Mouse (Mus musculus) CD8-positive naive resting alpha-beta T cell, adult 57 days (primary cell): ENCODE data around the gene Serpina1e. TPM values are rescaled to one million over a fixed set of nuclear protein-coding genes. Genes with fewer than 3 reads are reported as not detected.

Source experiments
- total RNA-seq: library from RNA; stranded (reverse); gene quantifications from one replicate; pipeline ENCODE4 v1.2.4, GENCODE M21; 2023

Gene Serpina1e
- not detected for total RNA-seq

DNA sequence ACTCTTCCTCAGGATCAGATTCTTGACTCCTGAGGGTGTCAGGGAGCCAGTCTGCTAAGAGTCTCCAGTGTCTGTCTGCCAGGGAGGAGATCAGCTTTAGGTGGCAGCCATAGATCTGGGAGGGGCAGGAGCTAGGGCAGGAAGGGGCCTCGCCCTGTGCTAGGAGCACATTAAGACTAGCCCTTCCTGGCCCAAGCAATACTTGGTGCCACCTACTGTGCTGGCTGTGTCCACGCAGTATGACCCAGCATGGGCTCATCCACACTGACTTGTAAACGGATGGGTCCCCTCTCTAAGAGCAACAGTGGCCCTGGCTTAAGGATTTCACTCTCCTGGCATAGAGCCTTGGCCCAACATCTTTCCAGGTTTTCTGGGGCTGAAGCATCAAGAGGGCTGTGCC is at the start of gene Serpina1e:
Gene Serpina1e, minus strand, starts transcription at position 178 of the 400 bp plus-strand sequence.

DNA sequence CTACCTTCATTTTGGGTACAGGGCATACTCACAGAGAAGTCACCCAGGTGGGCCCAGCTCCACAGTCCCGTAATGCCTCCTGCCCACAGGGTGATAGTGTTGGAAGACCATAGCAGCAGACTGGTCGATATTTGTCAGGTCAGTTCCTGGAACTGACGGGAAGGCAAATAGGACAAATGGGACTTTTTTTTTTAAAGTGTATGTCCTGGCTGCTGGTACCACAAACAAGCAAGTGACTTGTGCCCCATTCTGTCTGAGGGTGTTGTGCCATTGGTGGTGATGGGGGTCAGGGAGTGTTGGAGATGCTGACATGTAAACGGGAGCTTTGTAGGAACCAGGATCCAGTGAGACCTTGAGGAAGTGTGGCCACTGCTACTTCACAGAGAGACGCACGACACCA is 31.1 kb upstream of the Serpina1e start, which contains the start of gene Serpina11:
Gene Serpina11, minus strand, starts transcription at position 101 of the 400 bp plus-strand sequence.

GRCm38 (mm10) chr12:103904837-103905340 is 53.9 kb downstream of the Serpina1e start, which contains the start of gene Serpina1c:
TSS of gene Serpina1c (minus strand) at chr12:103904887.

Other genes with a start within 250 kb of the Serpina1e start
- gene Serpina1d, start 185.4 kb downstream of the Serpina1e start, total RNA-seq = not detected
- gene Serpina1b, start 128.6 kb downstream of the Serpina1e start, total RNA-seq = not detected
- gene Serpina1a, start 95.4 kb downstream of the Serpina1e start, total RNA-seq = not detected
- gene Serpina1c, start 54.1 kb downstream of the Serpina1e start, total RNA-seq = not detected
- not detected for gene Serpina11, start 31.0 kb upstream of the Serpina1e start, total RNA-seq
- not detected for gene Serpina9, start 54.8 kb upstream of the Serpina1e start, total RNA-seq
- gene Serpina12, start 85.5 kb upstream of the Serpina1e start, total RNA-seq = not detected
- gene Serpina5, start 142.1 kb upstream of the Serpina1e start, total RNA-seq = not detected
- not detected for gene Serpina3a, start 153.7 kb upstream of the Serpina1e start, total RNA-seq
- gene Serpina3b, start 169.0 kb upstream of the Serpina1e start, total RNA-seq = not detected
- gene Serpina3c, start 194.9 kb upstream of the Serpina1e start, total RNA-seq = not detected